Mouse (Mus musculus) lung, postnatal 0 days (tissue): ENCODE results near the gene Fkrp. TPM values are rescaled to one million over a fixed set of nuclear protein-coding genes. Genes with fewer than 3 reads are reported as not detected.
A peak's percentile ranks its signal among the peaks of the same experiment; 100 is the strongest.

Source experiments
- ATAC-seq: fragments of 200-750 bp; cut with Nextera tagmentation; 2 replicates; pipeline ENCODE4 v1.8.0; 2017; ENCODE audit warnings: moderate library complexity
- DNase-seq: peaks from one replicate; pipeline ENCODE4 v3.0.0-alpha.2; 2016; ENCODE audit warnings: low spot score
- H3K27ac ChIP-seq: fragments of 300-500 bp; sonication (generic); 2 replicates; pipeline ENCODE4 v1.5.1; 2014; ENCODE audit warnings: antibody characterized with exemption, mild to moderate bottlenecking, low read length, mixed read lengths
- H3K27me3 ChIP-seq: fragments of 300-500 bp; sonication (generic); replicated peaks from 2 replicates; pipeline ENCODE4 v1.6.1; 2014; ENCODE audit warnings: low read length, mixed read lengths; ENCODE audit not compliant: insufficient read depth
- H3K36me3 ChIP-seq: fragments of 300-500 bp; sonication (generic); 2 replicates; pipeline ENCODE4 v1.6.1; 2014; ENCODE audit warnings: low read length, mixed read lengths; ENCODE audit not compliant: insufficient read depth
- H3K4me1 ChIP-seq: fragments of 300-500 bp; sonication (generic); 2 replicates; pipeline ENCODE4 v1.6.1; 2014; ENCODE audit warnings: antibody characterized with exemption, low read depth, low read length, mixed read lengths; ENCODE audit not compliant: insufficient read depth
- H3K4me2 ChIP-seq: fragments of 300-500 bp; sonication (generic); replicated peaks from 2 replicates; pipeline ENCODE4 v1.6.1; 2014; ENCODE audit warnings: low read depth, mild to moderate bottlenecking, low read length, moderate library complexity, mixed read lengths
- H3K4me3 ChIP-seq: fragments of 300-500 bp; sonication (generic); 2 replicates; pipeline ENCODE4 v1.5.1; 2014; ENCODE audit warnings: low read depth, low read length
- H3K9ac ChIP-seq: fragments of 300-500 bp; sonication (generic); replicated peaks from 2 replicates; pipeline ENCODE4 v1.6.1; 2014; ENCODE audit warnings: low read depth, mild to moderate bottlenecking
- H3K9me3 ChIP-seq: fragments of 300-500 bp; sonication (generic); 2 replicates; pipeline ENCODE4 v1.6.1; 2016; ENCODE audit warnings: low read length, mixed read lengths
- CTCF ChIP-seq: IDR thresholded peaks from 2 replicates; pipeline ENCODE4 v1.5.1; 2016; ENCODE audit warnings: antibody characterized with exemption, mild to moderate bottlenecking
- EP300 ChIP-seq: IDR thresholded peaks from 2 replicates; pipeline ENCODE4 v1.6.1; 2016; ENCODE audit warnings: antibody characterized with exemption, mild to moderate bottlenecking, control low read depth
- WGBS: fragments of 180-500 bp; shearing (Covaris S2); extraction: QIAGEN DNeasy Blood & Tissue Kit; methylation state at CpG from one replicate; pipeline ENCODE4 v1.1.7; 2014; 5-methylcytosine and 5-hydroxymethylcytosine counted together
- polyA plus RNA-seq: library from polyadenylated mRNA; unstranded; fragments of >200 nt; fragmentation: Nextera tagmentation; extraction: Ambion mirVana; gene quantifications from 2 replicates; pipeline ENCODE4 v1.2.1, GENCODE M21; 2015

Fkrp gene
- polyA plus RNA-seq, 1 experiment from 2014 or later, result 22.3 TPM

- DNase-seq (peak; percentile 84), ATAC-seq (no peak)
- H3K4me1 ChIP-seq, result peaks cover 3% of the 10 kb centered on the region; the same call in 1 of the 2 replicates
- peak overlapping the region; percentile 34 for H3K27ac ChIP-seq
- no peaks in the 10 kb centered on the region for H3K9me3 ChIP-seq
- H3K9ac ChIP-seq, result no peak overlapping the region
- no peaks in the 10 kb centered on the region for H3K36me3 ChIP-seq
- no peak overlapping the region for H3K4me2 ChIP-seq
- no peaks in the 10 kb centered on the region for H3K27me3 ChIP-seq
- TF ChIP-seq CTCF, result no peak
- TF ChIP-seq EP300, result no peak
- 72% methylated on average over 7 of the region's 7 CpGs for WGBS
- H3K4me3 ChIP-seq, result no peak overlapping the region
Observed at GRCm38 (mm10) chr7:16763463-16764218, 52.9 kb downstream of the Fkrp start.

GRCm38 (mm10) chr7:16761630-16762029, 54.9 kb downstream of the Fkrp start:
- Histone ChIP-seq H3K4me2 (no peak overlapping the region), H3K27ac (peak overlapping the region; percentile 91), H3K36me3 (no peaks in the 10 kb centered on the region), H3K9me3 (no peaks in the 10 kb centered on the region), H3K4me3 (no peak overlapping the region), H3K27me3 (no peaks in the 10 kb centered on the region), H3K9ac (no peak overlapping the region), H3K4me1 (peaks cover 3% of the 10 kb centered on the region; the same call in 1 of the 2 replicates)
- ATAC-seq (peak; percentile 16), DNase-seq (peak; percentile 62)
- TF ChIP-seq EP300 (no peak), CTCF (no peak)
- 29% methylated on average over 5 of the region's 5 CpGs for WGBS

GRCm38 (mm10) chr7:16761005-16761481, 55.5 kb downstream of the Fkrp start:
- DNase-seq (peak; percentile 92), ATAC-seq (peak; percentile 90)
- H3K4me1 ChIP-seq, result 0 out of 2 replicates have a peak, but pooled peaks cover 3% of the 10 kb centered on the region
- H3K4me2 ChIP-seq, result no peak overlapping the region
- no peaks in the 10 kb centered on the region for H3K27me3 ChIP-seq
- H3K9me3 ChIP-seq, result no peaks in the 10 kb centered on the region
- TF ChIP-seq EP300 (no peak), CTCF (0 out of 2 replicates have a peak, but pooled peaks have one; percentile 3)
- H3K4me3 ChIP-seq, result no peak overlapping the region
- peak overlapping the region; percentile 91 for H3K27ac ChIP-seq
- H3K36me3 ChIP-seq, result no peaks in the 10 kb centered on the region
- no peak overlapping the region for H3K9ac ChIP-seq
- 16% methylated on average over 9 of the region's 10 CpGs for WGBS

GRCm38 (mm10) chr7:16760292-16760691, 56.2 kb downstream of the Fkrp start:
- Histone ChIP-seq H3K36me3 (no peaks in the 10 kb centered on the region), H3K9me3 (no peaks in the 10 kb centered on the region), H3K4me3 (no peak overlapping the region), H3K4me2 (no peak overlapping the region), H3K4me1 (0 out of 2 replicates have a peak, but pooled peaks cover 3% of the 10 kb centered on the region), H3K9ac (no peak overlapping the region), H3K27ac (peak overlapping the region; percentile 91), H3K27me3 (no peaks in the 10 kb centered on the region)
- TF ChIP-seq EP300 (no peak), CTCF (no peak)
- peak; percentile 16; the same call in 1 of the 2 replicates for ATAC-seq
- 15% methylated on average over 8 of the region's 8 CpGs for WGBS
- peak; percentile 65 for DNase-seq

Other genes starting within 250 kb of the Fkrp start
- gene Arhgap35, start 201.7 kb downstream of the Fkrp start, polyA plus RNA-seq, result 8.2 and 10.9 TPM in 2 replicates
- gene Ceacam15, start 141.0 kb downstream of the Fkrp start, polyA plus RNA-seq, result not detected in 2 replicates
- gene Ceacam9, start 94.8 kb downstream of the Fkrp start, polyA plus RNA-seq, result not detected in 2 replicates
- 240 and 261 TPM in 2 replicates for gene Ap2s1, start 78.3 kb downstream of the Fkrp start, polyA plus RNA-seq
- 176 and 178 TPM in 2 replicates for gene Slc1a5, start 35.4 kb downstream of the Fkrp start, polyA plus RNA-seq
- 57.7 and 60.7 TPM in 2 replicates for gene Strn4, start 843 bp downstream of the Fkrp start, polyA plus RNA-seq
- 26.1 and 29.0 TPM in 2 replicates for gene Prkd2, start 26.2 kb upstream of the Fkrp start, polyA plus RNA-seq
- 4.2 and 4.3 TPM in 2 replicates for gene Dact3, start 58.6 kb upstream of the Fkrp start, polyA plus RNA-seq
- 5.2 and 6.6 TPM in 2 replicates for gene Gng8, start 75.1 kb upstream of the Fkrp start, polyA plus RNA-seq
- 2.0 and 2.4 TPM in 2 replicates for gene Ptgir, start 89.8 kb upstream of the Fkrp start, polyA plus RNA-seq
- gene Calm3, start 107.4 kb upstream of the Fkrp start, polyA plus RNA-seq, result 61.7 and 63.6 TPM in 2 replicates
- 1.9 and 2.0 TPM in 2 replicates for gene Pnmal2, start 128.0 kb upstream of the Fkrp start, polyA plus RNA-seq
- gene Pnmal1, start 142.9 kb upstream of the Fkrp start, polyA plus RNA-seq, result 0.04 TPM in 1 of 2 replicates, not detected in the other
- 0.02 and 0.04 TPM in 2 replicates for gene Gm42372, start 166.4 kb upstream of the Fkrp start, polyA plus RNA-seq
- 7.8 and 8.0 TPM in 2 replicates for gene Ccdc8, start 176.0 kb upstream of the Fkrp start, polyA plus RNA-seq
- 65.1 and 71.8 TPM in 2 replicates for gene Ppp5c, start 211.2 kb upstream of the Fkrp start, polyA plus RNA-seq
- gene Hif3a, start 245.7 kb upstream of the Fkrp start, polyA plus RNA-seq, result 5.3 and 8.2 TPM in 2 replicates